Mouse (Mus musculus): Measurements from ENCODE around the gene Plekhj1. TPM values are rescaled to one million over a fixed set of nuclear protein-coding genes. Genes with fewer than 3 reads are reported as not detected.
A peak's percentile ranks its signal among the peaks of the same experiment; 100 is the strongest.

Plekhj1 gene
- polyA plus RNA-seq, 1 experiment, result 122 TPM

DNA sequence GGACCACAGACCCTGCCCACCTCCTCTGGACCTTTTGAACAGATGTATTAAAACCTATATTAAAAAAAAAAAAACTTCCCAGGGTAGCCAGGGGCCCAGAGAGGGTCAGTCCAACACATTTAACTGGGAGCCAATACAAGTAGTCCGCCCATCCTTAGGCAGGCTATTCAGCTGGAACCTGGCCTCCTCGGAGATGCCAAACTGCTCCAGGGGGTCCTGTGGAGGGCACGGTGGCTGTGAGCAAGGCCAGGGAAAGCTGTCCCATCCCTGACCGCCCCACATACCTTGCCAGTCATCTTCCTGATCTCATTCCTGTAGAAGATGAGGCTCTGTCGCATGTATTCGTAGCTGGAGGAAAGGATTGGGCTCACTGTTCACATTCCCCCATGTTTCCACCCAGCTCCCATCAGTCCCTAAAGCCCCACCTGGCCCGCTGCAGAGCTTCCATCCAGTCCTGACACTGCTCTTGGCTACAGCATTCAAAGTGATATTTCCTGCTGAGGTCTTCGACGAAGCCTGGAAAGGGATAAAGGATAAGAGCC is 2.0 kb downstream of the Plekhj1 start:
- TF ChIP-seq POLR2A (IDR thresholded peaks at IDR 0.05; ENCODE audit: borderline replicate concordance, low read depth, low read length) (no peak), CTCF (IDR thresholded peaks at IDR 0.05; ENCODE audit: low read depth, low read length) (no peak)
- Histone ChIP-seq H3K27ac (ENCODE audit: insufficient read depth, low read depth, low read length) (no peak overlapping the region), H3K4me3 (ENCODE audit: insufficient read depth, low read length) (peak overlapping the region; percentile 76), H3K4me1 (ENCODE audit: control insufficient read depth, insufficient read depth, low read length) (peaks cover 10% of the 10 kb centered on the region)

DNA sequence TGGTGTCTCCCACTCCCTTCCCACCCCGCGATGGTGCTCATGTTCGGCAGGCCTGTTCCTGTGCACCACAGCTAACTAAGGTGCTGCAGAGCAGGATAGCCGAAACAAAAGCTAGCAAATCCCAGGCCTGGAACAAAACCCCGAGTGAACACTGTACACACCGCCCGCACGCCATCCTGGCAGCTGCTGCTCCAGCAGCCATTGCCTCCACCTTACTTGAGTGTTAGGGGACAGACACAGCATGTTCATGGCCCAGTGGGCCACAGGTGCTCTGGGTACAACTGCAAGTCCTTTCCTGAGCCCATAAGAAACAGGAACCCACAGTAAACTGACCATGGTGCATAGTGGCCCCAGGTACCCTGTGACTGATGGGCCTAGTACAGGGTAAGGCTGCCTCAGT is 3.7 kb downstream of the Plekhj1 start:
- Histone ChIP-seq H3K4me1 (ENCODE audit: control insufficient read depth, insufficient read depth, low read length) (peaks cover 4% of the 10 kb centered on the region; the same call in 1 of the 2 replicates), H3K27ac (ENCODE audit: insufficient read depth, low read depth, low read length) (no peak overlapping the region), H3K4me3 (ENCODE audit: insufficient read depth, low read length) (no peak overlapping the region)
- TF ChIP-seq POLR2A (IDR thresholded peaks at IDR 0.05; ENCODE audit: borderline replicate concordance, low read depth, low read length), result no peak
- no peak for TF ChIP-seq CTCF (IDR thresholded peaks at IDR 0.05; ENCODE audit: low read depth, low read length)

DNA sequence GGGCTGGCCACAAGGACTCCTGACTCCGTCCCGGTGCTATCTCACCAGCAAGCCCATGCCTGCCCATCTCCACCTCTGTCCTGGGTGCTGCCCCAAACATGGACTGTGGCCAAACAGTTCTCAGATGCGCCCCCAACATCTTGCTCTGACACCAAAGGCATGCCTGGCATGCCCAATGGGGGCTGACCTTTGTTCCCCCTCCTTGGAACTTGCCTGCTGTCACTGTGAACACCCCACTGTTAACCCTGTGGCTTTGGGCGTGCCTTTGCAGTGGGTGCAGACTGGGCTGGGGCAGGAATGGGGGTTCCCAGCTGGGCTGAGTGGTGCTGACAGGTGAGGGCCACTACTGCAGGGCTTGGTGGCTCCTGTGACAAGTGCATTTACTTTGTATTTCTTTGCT is 4.6 kb downstream of the Plekhj1 start:
- TF ChIP-seq POLR2A (IDR thresholded peaks at IDR 0.05; ENCODE audit: borderline replicate concordance, low read depth, low read length) (no peak), CTCF (IDR thresholded peaks at IDR 0.05; ENCODE audit: low read depth, low read length) (no peak)
- H3K4me1 ChIP-seq (ENCODE audit: control insufficient read depth, insufficient read depth, low read length), result peaks cover 4% of the 10 kb centered on the region; the same call in 1 of the 2 replicates
- H3K4me3 ChIP-seq (ENCODE audit: insufficient read depth, low read length), result no peak overlapping the region
- H3K27ac ChIP-seq (ENCODE audit: insufficient read depth, low read depth, low read length), result no peak overlapping the region

- H3K4me1 ChIP-seq (ENCODE audit: control insufficient read depth, insufficient read depth, low read length), result peaks cover 4% of the 10 kb centered on the region; the same call in 1 of the 2 replicates
Measured at GRCm38 (mm10) chr10:80793033-80793784, 5.2 kb downstream of the Plekhj1 start.

GRCm38 (mm10) chr10:80792175-80793032 is 6.0 kb downstream of the Plekhj1 start:
- peaks cover 4% of the 10 kb centered on the region; the same call in 1 of the 2 replicates for H3K4me1 ChIP-seq (ENCODE audit: control insufficient read depth, insufficient read depth, low read length)
- no peak for TF ChIP-seq POLR2A (IDR thresholded peaks at IDR 0.05; ENCODE audit: borderline replicate concordance, low read depth, low read length)
- no peak for TF ChIP-seq CTCF (IDR thresholded peaks at IDR 0.05; ENCODE audit: low read depth, low read length)
- H3K27ac ChIP-seq (ENCODE audit: insufficient read depth, low read depth, low read length), result no peak overlapping the region
- H3K4me3 ChIP-seq (ENCODE audit: insufficient read depth, low read length), result no peak overlapping the region

More at GRCm38 (mm10) chr10:80793033-80793784, 5.2 kb downstream of the Plekhj1 start:
- TF ChIP-seq CTCF (IDR thresholded peaks at IDR 0.05; ENCODE audit: low read depth, low read length), result no peak
- TF ChIP-seq POLR2A (IDR thresholded peaks at IDR 0.05; ENCODE audit: borderline replicate concordance, low read depth, low read length), result no peak
- Histone ChIP-seq H3K27ac (ENCODE audit: insufficient read depth, low read depth, low read length) (no peak overlapping the region), H3K4me3 (ENCODE audit: insufficient read depth, low read length) (no peak overlapping the region)

GRCm38 (mm10) chr10:80791476-80792174 is 6.8 kb downstream of the Plekhj1 start:
- Histone ChIP-seq H3K4me3 (ENCODE audit: insufficient read depth, low read length) (no peak overlapping the region), H3K4me1 (ENCODE audit: control insufficient read depth, insufficient read depth, low read length) (peaks cover 2% of the 10 kb centered on the region; the same call in 1 of the 2 replicates), H3K27ac (ENCODE audit: insufficient read depth, low read depth, low read length) (no peak overlapping the region)
- TF ChIP-seq CTCF (IDR thresholded peaks at IDR 0.05; ENCODE audit: low read depth, low read length), result no peak
- no peak for TF ChIP-seq POLR2A (IDR thresholded peaks at IDR 0.05; ENCODE audit: borderline replicate concordance, low read depth, low read length)

DNA sequence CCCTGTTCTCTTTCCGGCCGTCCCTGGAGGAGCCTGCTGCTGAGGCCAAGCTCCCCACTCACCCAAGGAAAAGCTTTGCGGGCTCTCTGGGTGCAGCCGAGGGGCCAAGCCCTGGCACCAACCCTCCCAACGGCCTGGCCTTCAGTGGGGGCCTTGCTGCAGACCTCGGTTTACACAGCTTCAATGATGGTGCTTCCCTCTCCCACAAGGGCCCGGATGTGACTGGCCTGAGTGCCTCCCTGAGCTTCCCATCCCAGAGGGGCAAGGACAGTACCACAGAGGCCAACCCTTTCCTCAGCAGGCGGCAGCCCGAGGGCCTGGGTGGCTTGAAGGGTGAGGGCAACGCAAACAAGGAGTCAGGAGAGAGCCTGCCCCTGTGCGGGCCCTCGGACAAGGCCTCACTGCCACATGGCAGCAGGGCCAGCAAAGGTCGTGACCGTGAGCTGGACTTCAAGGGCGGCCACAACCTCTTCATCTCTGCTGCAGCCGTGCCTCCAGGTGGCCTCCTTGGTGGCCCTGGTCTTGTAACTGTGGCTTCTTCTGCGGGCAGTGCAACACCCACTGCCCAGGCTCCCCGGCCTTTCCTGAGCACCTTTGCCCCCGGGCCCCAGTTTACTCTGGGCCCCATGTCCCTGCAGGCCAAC is 7.5 kb downstream of the Plekhj1 start:
- Histone ChIP-seq H3K4me1 (ENCODE audit: control insufficient read depth, insufficient read depth, low read length) (no peaks in the 10 kb centered on the region), H3K27ac (ENCODE audit: insufficient read depth, low read depth, low read length) (no peak overlapping the region), H3K4me3 (ENCODE audit: insufficient read depth, low read length) (no peak overlapping the region)
- TF ChIP-seq POLR2A (IDR thresholded peaks at IDR 0.05; ENCODE audit: borderline replicate concordance, low read depth, low read length), result no peak
- TF ChIP-seq CTCF (IDR thresholded peaks at IDR 0.05; ENCODE audit: low read depth, low read length), result no peak

DNA sequence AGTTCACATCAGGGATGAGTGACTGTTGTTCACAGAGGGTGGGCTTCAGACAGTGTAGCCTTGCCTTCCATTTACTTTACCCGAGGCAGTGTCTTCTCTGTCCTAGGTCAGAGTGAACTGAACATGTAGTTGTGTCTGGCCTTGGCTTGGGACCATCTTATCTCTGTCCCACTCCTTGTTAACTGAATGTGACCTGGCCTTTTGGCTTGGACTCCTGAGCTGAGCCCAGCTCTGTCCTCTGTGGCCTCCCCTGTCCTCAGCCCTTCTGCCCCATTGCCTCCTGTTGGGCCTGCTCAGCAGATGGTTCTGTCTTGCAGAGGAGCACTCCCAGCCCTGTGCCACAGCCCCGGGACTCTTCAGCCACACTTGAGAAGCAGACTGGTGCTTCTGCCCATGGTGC is 10.9 kb downstream of the Plekhj1 start:
- TF ChIP-seq CTCF (IDR thresholded peaks at IDR 0.05; ENCODE audit: low read depth, low read length), result no peak
- no peak for TF ChIP-seq POLR2A (IDR thresholded peaks at IDR 0.05; ENCODE audit: borderline replicate concordance, low read depth, low read length)
- H3K27ac ChIP-seq (ENCODE audit: insufficient read depth, low read depth, low read length), result no peak overlapping the region
- H3K4me1 ChIP-seq (ENCODE audit: control insufficient read depth, insufficient read depth, low read length), result no peaks in the 10 kb centered on the region
- no peak overlapping the region for H3K4me3 ChIP-seq (ENCODE audit: insufficient read depth, low read length)

- TF ChIP-seq CTCF (IDR thresholded peaks at IDR 0.05; ENCODE audit: low read depth, low read length) (no peak), POLR2A (IDR thresholded peaks at IDR 0.05; ENCODE audit: borderline replicate concordance, low read depth, low read length) (no peak)
- H3K4me1 ChIP-seq (ENCODE audit: control insufficient read depth, insufficient read depth, low read length), result no peaks in the 10 kb centered on the region
- no peak overlapping the region for H3K4me3 ChIP-seq (ENCODE audit: insufficient read depth, low read length)
- H3K27ac ChIP-seq (ENCODE audit: insufficient read depth, low read depth, low read length), result no peak overlapping the region
Measured at GRCm38 (mm10) chr10:80785963-80786362, 12.5 kb downstream of the Plekhj1 start.

All from bone marrow macrophage, adult 2 months (primary cell).